Mouse (Mus musculus) forebrain, embryonic 11.5 days (tissue): ENCODE results near the gene Cst7. TPM values are rescaled to one million over a fixed set of nuclear protein-coding genes. Genes with fewer than 3 reads are reported as not detected.
A peak's percentile ranks its signal among the peaks of the same experiment; 100 is the strongest.

Experiments
- ATAC-seq: fragments of 200-750 bp; cut with Nextera tagmentation; replicated peaks from 2 replicates; pipeline ENCODE4 v1.8.0; 2017; ENCODE audit warnings: moderate TSS enrichment; ENCODE audit not compliant: low FRiP score
- DNase-seq: peaks from one replicate; pipeline ENCODE4 v3.0.0-alpha.2; 2017; ENCODE audit warnings: low spot score
- H3K27ac ChIP-seq: fragments of 300-500 bp; sonication (generic); 2 replicates; pipeline ENCODE4 v1.5.1; 2014; ENCODE audit warnings: low read depth, low read length
- H3K27me3 ChIP-seq: fragments of 300-500 bp; sonication (generic); 2 replicates; pipeline ENCODE4 v1.6.1; 2014; ENCODE audit warnings: mild to moderate bottlenecking, low read length, mixed read lengths; ENCODE audit not compliant: control insufficient read depth, insufficient read depth
- H3K36me3 ChIP-seq: fragments of 300-500 bp; sonication (generic); 2 replicates; pipeline ENCODE4 v1.6.1; 2014; ENCODE audit warnings: mild to moderate bottlenecking, low read length, moderate library complexity, mixed read lengths; ENCODE audit not compliant: control insufficient read depth, insufficient read depth
- H3K4me1 ChIP-seq: fragments of 300-500 bp; sonication (generic); replicated peaks from 2 replicates; pipeline ENCODE4 v1.6.1; 2014; ENCODE audit warnings: low read length, mixed read lengths; ENCODE audit not compliant: control insufficient read depth, insufficient read depth
- H3K4me2 ChIP-seq: fragments of 300-500 bp; sonication (generic); 2 replicates; pipeline ENCODE4 v1.6.1; 2014; ENCODE audit warnings: low read depth, mild to moderate bottlenecking, low read length, moderate library complexity, mixed read lengths; ENCODE audit not compliant: severe bottlenecking
- H3K4me3 ChIP-seq: fragments of 300-500 bp; sonication (generic); 2 replicates; pipeline ENCODE4 v1.5.1; 2014; ENCODE audit warnings: low read depth, low read length
- H3K9ac ChIP-seq: fragments of 300-500 bp; sonication (generic); 2 replicates; pipeline ENCODE4 v1.6.1; 2014; ENCODE audit warnings: low read length
- H3K9me3 ChIP-seq: fragments of 300-500 bp; sonication (generic); 2 replicates; pipeline ENCODE4 v1.6.1; 2016; ENCODE audit warnings: low read length, mixed read lengths; ENCODE audit not compliant: control insufficient read depth
- WGBS: fragments of 180-500 bp; shearing (Covaris S2); extraction: QIAGEN DNeasy Blood & Tissue Kit; methylation state at CpG from one replicate; pipeline ENCODE4 v1.1.7; 2014; 5-methylcytosine and 5-hydroxymethylcytosine counted together
- polyA plus RNA-seq: library from polyadenylated mRNA; unstranded; fragments of >200 nt; fragmentation: Nextera tagmentation; extraction: Ambion mirVana; gene quantifications from 2 replicates; pipeline ENCODE4 v1.2.1, GENCODE M21; 2014

Cst7 gene
- polyA plus RNA-seq, 1 experiment from 2014 or later, result 0.91 TPM

DNA sequence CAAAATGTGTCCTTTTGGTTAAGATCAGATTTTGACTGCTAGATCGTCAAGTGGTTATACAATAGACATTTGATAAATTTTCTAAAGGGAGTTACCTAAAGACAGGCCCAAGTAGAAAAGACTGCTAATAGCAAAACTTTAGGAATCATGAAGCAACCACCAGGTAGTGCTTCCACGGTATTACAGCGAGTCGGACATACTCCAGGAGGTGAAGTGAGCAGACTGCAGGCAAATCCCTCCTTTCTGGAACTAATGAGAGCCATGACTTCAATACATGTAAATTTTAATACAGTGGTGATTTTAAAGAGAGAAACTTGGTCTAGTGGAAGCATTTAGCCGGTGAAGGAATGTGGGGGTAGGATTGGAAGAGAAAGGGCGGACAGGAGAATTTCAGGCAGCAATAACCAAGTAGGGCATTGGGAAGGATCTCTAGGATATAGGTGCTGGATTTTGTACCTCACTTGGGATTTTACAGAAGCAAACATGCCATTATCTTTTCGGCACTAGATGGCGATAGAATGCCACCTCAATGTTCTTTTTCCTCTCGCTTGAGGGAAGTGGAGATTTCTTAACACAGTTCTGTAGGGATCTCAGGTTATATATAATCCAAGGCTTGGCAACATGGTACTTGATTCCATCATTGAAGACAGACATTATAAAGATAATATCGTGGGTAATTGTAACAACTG is 38.8 kb downstream of the Cst7 start:
- Histone ChIP-seq H3K9ac (peak overlapping the region; percentile 69), H3K4me3 (peak overlapping the region; percentile 80), H3K9me3 (no peaks in the 10 kb centered on the region), H3K27me3 (no peaks in the 10 kb centered on the region), H3K36me3 (no peaks in the 10 kb centered on the region), H3K4me2 (peak overlapping the region; percentile 69), H3K4me1 (no peaks in the 10 kb centered on the region), H3K27ac (no peak overlapping the region)
- ATAC-seq (peak; percentile 68), DNase-seq (peak; percentile 55)
- WGBS, result under 1% methylated on average over 10 of the region's 10 CpGs

DNA sequence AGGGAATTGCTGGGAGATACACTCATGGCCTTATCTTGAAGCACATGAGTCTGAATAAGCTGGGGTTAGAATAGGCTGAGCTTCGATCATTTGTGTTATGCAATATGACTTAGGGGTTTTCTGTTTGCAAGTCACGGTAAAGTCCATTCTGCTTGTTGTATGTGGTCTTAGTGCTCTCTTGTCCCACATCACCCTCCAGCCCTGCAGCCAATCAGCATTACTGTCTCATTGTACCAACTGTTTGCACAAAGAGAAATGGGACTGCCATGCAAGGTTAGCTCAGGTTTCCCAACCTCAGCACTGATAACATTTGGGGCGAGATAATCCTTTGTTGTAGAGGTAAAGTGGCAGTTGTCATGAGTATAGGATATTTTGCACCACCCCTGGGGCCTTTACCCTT is 39.9 kb downstream of the Cst7 start:
- H3K36me3 ChIP-seq, result no peaks in the 10 kb centered on the region
- no peak overlapping the region for H3K4me2 ChIP-seq
- DNase-seq (no peak), ATAC-seq (no peak)
- H3K27me3 ChIP-seq, result no peaks in the 10 kb centered on the region
- WGBS, result 81% methylated on average over 3 of the region's 3 CpGs
- no peaks in the 10 kb centered on the region for H3K4me1 ChIP-seq
- no peaks in the 10 kb centered on the region for H3K9me3 ChIP-seq
- no peak overlapping the region for H3K27ac ChIP-seq
- H3K4me3 ChIP-seq, result no peak overlapping the region
- no peak overlapping the region for H3K9ac ChIP-seq

DNA sequence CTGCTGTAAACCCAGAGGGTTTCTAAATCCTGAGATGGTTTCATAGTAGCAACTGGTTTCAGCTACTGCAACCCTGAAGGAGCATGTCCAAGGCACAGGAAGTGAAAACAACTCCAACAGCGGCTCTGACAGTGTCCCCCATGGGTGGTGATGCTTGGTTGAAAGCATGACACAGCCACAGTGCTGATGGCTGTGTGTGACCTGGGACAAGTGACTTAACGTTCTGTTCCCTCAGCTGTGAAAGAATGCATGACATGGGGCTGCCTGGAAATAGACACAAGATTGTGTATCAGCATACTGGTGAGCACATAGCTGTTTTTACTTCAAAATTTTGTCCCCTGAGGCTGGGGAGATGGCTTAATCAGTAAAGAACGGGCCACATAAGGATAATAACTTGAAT is 51.5 kb downstream of the Cst7 start:
- H3K4me1 ChIP-seq, result no peaks in the 10 kb centered on the region
- H3K9me3 ChIP-seq, result no peaks in the 10 kb centered on the region
- no peak overlapping the region for H3K27ac ChIP-seq
- no peak overlapping the region for H3K9ac ChIP-seq
- 76% methylated on average over 3 of the region's 3 CpGs for WGBS
- H3K4me3 ChIP-seq, result no peak overlapping the region
- DNase-seq (no peak), ATAC-seq (no peak)
- no peak overlapping the region for H3K4me2 ChIP-seq
- no peaks in the 10 kb centered on the region for H3K36me3 ChIP-seq
- no peaks in the 10 kb centered on the region for H3K27me3 ChIP-seq

DNA sequence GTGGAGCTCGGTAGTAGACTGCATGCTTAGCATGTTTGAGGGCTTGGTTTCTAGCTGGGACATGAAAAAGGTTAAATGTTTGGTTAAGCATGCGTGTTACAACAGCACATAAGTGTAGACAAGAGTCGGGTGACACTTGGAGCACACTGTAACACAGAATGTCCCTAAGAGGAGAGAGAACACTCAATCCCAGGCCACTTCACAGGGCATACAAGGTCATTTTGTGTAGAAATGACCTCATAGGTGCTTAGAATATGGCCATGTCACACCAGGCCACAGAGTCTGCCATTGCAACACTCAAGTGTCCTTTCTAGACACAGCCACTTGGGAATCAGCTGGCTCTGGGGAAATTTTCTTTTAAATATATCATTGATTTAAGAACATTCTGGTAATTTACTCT is 53.7 kb downstream of the Cst7 start:
- WGBS, result 89% methylated on average over 3 of the region's 3 CpGs
- Histone ChIP-seq H3K9ac (no peak overlapping the region), H3K36me3 (no peaks in the 10 kb centered on the region)

DNA sequence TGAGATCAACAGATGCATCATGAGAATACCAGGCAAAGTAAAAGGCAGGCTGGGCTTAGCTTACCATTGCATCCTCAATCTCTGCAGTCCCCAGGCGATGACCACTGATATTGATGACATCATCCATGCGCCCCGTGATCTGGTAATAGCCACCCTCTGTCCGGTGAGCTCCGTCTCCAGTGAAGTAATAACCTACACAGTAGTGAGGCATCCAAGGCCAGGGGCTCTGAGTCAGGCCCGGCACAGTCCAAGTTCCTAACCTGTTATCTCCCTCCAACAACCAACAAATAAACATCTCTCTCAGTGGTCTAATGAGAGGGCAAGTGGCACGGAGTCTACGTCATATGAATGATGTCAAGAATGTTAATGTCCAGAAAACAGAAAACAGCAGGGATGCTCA is 54.7 kb downstream of the Cst7 start:
- WGBS, result 91% methylated on average over 8 of the region's 8 CpGs

More for the DNA sequence above, 53.7 kb downstream of the Cst7 start:
- ATAC-seq, result no peak
- no peak overlapping the region for H3K4me2 ChIP-seq
- H3K9me3 ChIP-seq, result no peaks in the 10 kb centered on the region
- no peak overlapping the region for H3K4me3 ChIP-seq
- H3K27me3 ChIP-seq, result no peaks in the 10 kb centered on the region
- DNase-seq, result no peak
- no peaks in the 10 kb centered on the region for H3K4me1 ChIP-seq
- H3K27ac ChIP-seq, result no peak overlapping the region

DNA sequence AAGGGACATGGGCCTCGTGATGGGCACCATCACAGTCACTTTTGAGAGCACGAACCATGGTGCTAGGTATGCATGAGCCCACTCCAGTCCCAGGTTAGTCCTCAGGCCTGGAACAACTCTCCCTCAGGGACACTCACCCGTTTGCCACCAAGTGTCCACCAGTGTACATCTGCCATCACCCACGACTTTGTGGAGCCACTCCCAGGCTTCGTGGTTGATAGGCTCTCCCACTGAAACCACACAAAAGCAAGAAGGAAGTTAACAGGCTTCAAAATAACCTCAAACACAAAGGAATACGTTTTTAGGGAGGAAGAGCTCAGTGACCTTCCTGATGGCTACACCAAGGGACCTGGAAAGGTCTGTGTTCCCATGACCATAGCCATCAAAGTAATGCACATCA is 56.9 kb downstream of the Cst7 start:
- Histone ChIP-seq H3K9ac (no peak overlapping the region), H3K4me1 (no peaks in the 10 kb centered on the region), H3K4me2 (no peak overlapping the region), H3K9me3 (no peaks in the 10 kb centered on the region), H3K27ac (no peak overlapping the region), H3K4me3 (no peak overlapping the region), H3K27me3 (no peaks in the 10 kb centered on the region), H3K36me3 (no peaks in the 10 kb centered on the region)
- ATAC-seq (no peak), DNase-seq (no peak)
- WGBS, result 78% methylated on average over 6 of the region's 6 CpGs

More for the DNA sequence above, 54.7 kb downstream of the Cst7 start:
- Histone ChIP-seq H3K4me2 (no peak overlapping the region), H3K9ac (no peak overlapping the region), H3K4me1 (no peaks in the 10 kb centered on the region), H3K4me3 (no peak overlapping the region), H3K9me3 (no peaks in the 10 kb centered on the region), H3K36me3 (no peaks in the 10 kb centered on the region), H3K27me3 (no peaks in the 10 kb centered on the region), H3K27ac (no peak overlapping the region)
- DNase-seq (no peak), ATAC-seq (no peak)

Other genes with a start within 250 kb of the Cst7 start
- gene Gm10130, start 246.7 kb upstream of the Cst7 start, polyA plus RNA-seq, result 1.2 and 1.7 TPM in 2 replicates
- gene 3300002I08Rik, start 207.7 kb upstream of the Cst7 start, polyA plus RNA-seq, result 9.4 and 11.7 TPM in 2 replicates
- gene Zfp442, start 118.9 kb upstream of the Cst7 start, polyA plus RNA-seq, result 8.1 and 9.9 TPM in 2 replicates
- gene Zfp345, start 85.3 kb upstream of the Cst7 start, polyA plus RNA-seq, result not detected in 2 replicates
- gene Apmap, start 38.2 kb downstream of the Cst7 start, polyA plus RNA-seq, result 38.4 and 38.9 TPM in 2 replicates
- gene Acss1, start 98.1 kb downstream of the Cst7 start, polyA plus RNA-seq, result 46.6 and 46.8 TPM in 2 replicates
- gene Vsx1, start 118.9 kb downstream of the Cst7 start, polyA plus RNA-seq, result 0.08 TPM in 1 of 2 replicates, not detected in the other
- 27.0 and 28.8 TPM in 2 replicates for gene Entpd6, start 178.6 kb downstream of the Cst7 start, polyA plus RNA-seq
- 55.6 and 59.4 TPM in 2 replicates for gene Pygb, start 216.3 kb downstream of the Cst7 start, polyA plus RNA-seq